Mouse (Mus musculus) heart, adult 2 months (tissue): ENCODE results near the gene Olfr153. TPM values are rescaled to one million over a fixed set of nuclear protein-coding genes. Genes with fewer than 3 reads are reported as not detected.
"Not testable (repeated sequence)": the region's sequence is repeated elsewhere in the genome, so short reads cannot be mapped to it uniquely, and the experiment has no call there.

Experiments used
- DNase-seq, 2 experiments: peaks; one replicate each; pipeline ENCODE4 v3.0.0; 2021
- H3K27ac ChIP-seq: fragments of 200-600 bp; 2 replicates; pipeline ENCODE4 v1.8.1; 2022
- H3K27me3 ChIP-seq: fragments of 200-500 bp; 2 replicates; pipeline ENCODE4 v1.6.1; 2012; ENCODE audit warnings: mild to moderate bottlenecking, low read length, inconsistent platforms, mixed read lengths; ENCODE audit not compliant: control insufficient read depth, insufficient read depth
- H3K36me3 ChIP-seq: fragments of 200-500 bp; 2 replicates; pipeline ENCODE4 v1.6.1; 2012; ENCODE audit warnings: low read length, inconsistent platforms; ENCODE audit not compliant: control insufficient read depth, insufficient read depth
- H3K4me1 ChIP-seq: fragments of 200-500 bp; 2 replicates; pipeline ENCODE4 v1.6.1; 2011; ENCODE audit warnings: low read length; ENCODE audit not compliant: control insufficient read depth, insufficient read depth
- H3K4me3 ChIP-seq: fragments of 200-600 bp; 2 replicates; pipeline ENCODE4 v1.8.1; 2022
- H3K79me2 ChIP-seq: fragments of 200-500 bp; replicated peaks from 2 replicates; pipeline ENCODE4 v1.6.1; 2012; ENCODE audit warnings: mild to moderate bottlenecking, inconsistent platforms, low read length, moderate library complexity, mixed read lengths; ENCODE audit not compliant: control insufficient read depth, insufficient read depth
- H3K9ac ChIP-seq: fragments of 200-500 bp; 2 replicates; pipeline ENCODE4 v1.6.1; 2012; ENCODE audit warnings: low read depth, mild to moderate bottlenecking, control low read depth, inconsistent platforms, low read length, mixed read lengths
- CTCF ChIP-seq: fragments of 200-600 bp; IDR thresholded peaks from 2 replicates; pipeline ENCODE4 v1.8.1; 2022; ENCODE audit warnings: antibody characterized with exemption, mild to moderate bottlenecking, moderate library complexity
- EP300 ChIP-seq: fragments of 200-500 bp; IDR thresholded peaks from 2 replicates; pipeline ENCODE4 v1.6.1; 2011; ENCODE audit warnings: low read depth, low read length, control low read depth; ENCODE audit not compliant: insufficient read depth
- POLR2A ChIP-seq: fragments of 200-500 bp; IDR thresholded peaks from 2 replicates; pipeline ENCODE4 v1.6.1; 2011; ENCODE audit warnings: mild to moderate bottlenecking, low read depth, low read length, control low read depth; ENCODE audit not compliant: insufficient read depth
- WGBS: fragments of 180-500 bp; shearing (Covaris S2); methylation state at CpG from one replicate; pipeline ENCODE4 v1.1.7; 2018; 5-methylcytosine and 5-hydroxymethylcytosine counted together
- intact Hi-C: fragments of 180-260 bp; cut with DNase I; formaldehyde crosslinking; loops from one replicate; pipeline ENCODE4 v1.15.1; 2025
- polyA plus RNA-seq: library from polyadenylated mRNA; depleted of rRNA; stranded (reverse); fragments of >200 nt; gene quantifications from 2 replicates; pipeline ENCODE4 v1.2.3, GENCODE M21; 2012; rRNA removed
- total RNA-seq, 2 experiments: library from RNA; stranded (reverse); gene quantifications; 2 replicates each; pipeline ENCODE4 v1.2.3; 2021

Olfr153 gene
- total and polyA plus RNA-seq, 3 experiments: 0.08 TPM; not detected in 2

- Histone ChIP-seq H3K79me2 (no peaks in the 10 kb centered on the region), H3K27ac (no peak overlapping the region), H3K9ac (no peak overlapping the region), H3K36me3 (no peaks in the 10 kb centered on the region), H3K4me3 (no peak overlapping the region), H3K4me1 (no peaks in the 10 kb centered on the region), H3K27me3 (no peaks in the 10 kb centered on the region)
- no peak for DNase-seq
- no peak for TF ChIP-seq EP300
- no peak for TF ChIP-seq POLR2A
- TF ChIP-seq CTCF: no peak
- WGBS: 74% methylated on average over 3 of the region's 3 CpGs
- intact Hi-C loops: no loop called here
Observed at GRCm38 (mm10) chr2:87516581-87516980, 15.0 kb upstream of the Olfr153 start.

DNA sequence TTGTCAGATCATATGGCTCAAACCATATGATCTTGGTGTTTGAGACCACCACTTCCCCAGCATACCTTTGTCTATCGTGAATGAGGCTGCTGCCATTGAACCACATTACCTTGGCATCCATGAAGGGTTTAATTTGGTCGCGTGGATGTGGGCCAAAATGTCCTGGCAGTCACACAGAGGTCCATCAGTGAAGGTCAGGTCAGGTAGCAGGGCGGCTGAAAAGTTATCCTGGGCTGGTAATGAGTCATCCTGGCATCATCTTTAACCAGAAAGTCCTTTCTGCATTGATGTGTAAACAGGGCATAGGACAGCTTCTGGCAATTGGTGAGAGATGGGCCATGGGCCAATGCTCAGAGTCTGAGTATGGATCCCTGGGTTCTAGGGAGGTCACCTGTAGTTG, 10.9 kb upstream of the Olfr153 start:
- Histone ChIP-seq H3K4me3 (no peak overlapping the region), H3K27me3 (no peaks in the 10 kb centered on the region), H3K27ac (no peak overlapping the region), H3K9ac (no peak overlapping the region), H3K79me2 (no peaks in the 10 kb centered on the region), H3K36me3 (no peaks in the 10 kb centered on the region), H3K4me1 (no peaks in the 10 kb centered on the region)
- no peak for TF ChIP-seq POLR2A
- TF ChIP-seq EP300: no peak
- no peak for TF ChIP-seq CTCF
- intact Hi-C loops: no loop called here
- WGBS: 59% methylated on average over 4 of the region's 4 CpGs
- peak; percentile 43 to 53 for DNase-seq

DNA sequence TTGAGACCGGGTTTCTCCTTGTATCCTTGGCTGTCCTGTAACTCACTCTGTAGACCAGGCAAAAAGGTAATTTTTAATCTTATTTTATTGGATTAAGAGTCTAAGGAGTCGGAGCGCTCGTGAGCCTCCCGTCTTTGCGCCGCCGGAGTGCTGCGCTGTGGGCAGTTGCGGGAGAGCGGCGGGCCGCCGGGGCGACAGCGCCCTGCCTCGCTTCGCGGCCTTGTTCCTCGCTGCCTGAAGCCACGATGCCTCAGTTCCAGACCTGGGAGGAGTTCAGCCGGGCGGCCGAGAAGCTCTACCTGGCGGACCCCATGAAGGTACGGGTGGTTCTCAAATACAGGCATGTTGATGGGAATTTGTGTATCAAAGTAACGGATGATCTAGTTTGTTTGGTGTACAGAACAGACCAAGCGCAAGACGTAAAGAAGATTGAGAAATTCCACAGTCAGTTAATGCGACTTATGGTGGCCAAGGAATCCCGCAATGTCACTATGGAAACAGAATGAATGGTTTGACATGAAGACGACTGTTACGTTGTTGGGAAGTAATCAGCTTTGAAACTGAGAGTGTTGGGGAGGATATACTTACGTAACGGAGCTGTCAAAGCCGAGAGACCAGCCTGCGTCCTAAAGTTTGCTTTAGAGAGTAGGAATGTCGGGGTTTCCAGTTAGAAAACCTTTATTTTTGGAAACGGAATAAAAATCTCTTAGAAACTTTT, 5.5 kb upstream of the Olfr153 start:
- H3K27ac ChIP-seq, H3K79me2 ChIP-seq, H3K27me3 ChIP-seq, H3K9ac ChIP-seq, H3K4me1 ChIP-seq, H3K36me3 ChIP-seq, H3K4me3 ChIP-seq, DNase-seq, intact Hi-C loops: not testable (repeated sequence)
- WGBS: 45% methylated on average over 39 of the region's 39 CpGs

- no peak for DNase-seq
- WGBS: 52% methylated on average over 2 of the region's 2 CpGs
- Histone ChIP-seq H3K79me2 (no peaks in the 10 kb centered on the region), H3K27ac (no peak overlapping the region), H3K4me1 (no peaks in the 10 kb centered on the region), H3K9ac (no peak overlapping the region), H3K4me3 (no peak overlapping the region), H3K36me3 (no peaks in the 10 kb centered on the region), H3K27me3 (no peaks in the 10 kb centered on the region)
- intact Hi-C loops: no loop called here
- TF ChIP-seq EP300: no peak
- TF ChIP-seq POLR2A: no peak
- TF ChIP-seq CTCF: no peak
Observed at GRCm38 (mm10) chr2:87534826-87535225, 3.2 kb downstream of the Olfr153 start.

DNA sequence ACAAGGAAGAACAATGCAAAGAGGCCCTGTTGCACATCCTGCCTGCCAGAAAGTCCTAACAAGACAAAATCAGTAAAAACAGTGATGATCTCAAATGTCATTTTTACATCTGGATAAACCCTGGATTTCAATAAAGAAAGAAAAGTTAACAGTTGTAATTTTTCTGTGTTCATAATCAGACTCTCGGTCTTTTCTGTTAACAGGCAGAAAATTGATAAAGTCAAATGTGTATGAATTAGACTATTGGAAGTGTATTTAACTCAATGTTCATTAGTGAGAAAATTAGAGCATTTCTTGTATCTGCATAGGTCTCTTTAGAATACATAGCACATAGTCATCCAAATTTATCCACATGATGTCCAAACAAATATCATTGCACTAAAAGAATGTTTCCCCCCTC, 13.8 kb downstream of the Olfr153 start, which contains the start of gene Olfr1128:
TSS of gene Olfr1128 (minus strand) at position 101 of the 400 bp plus-strand sequence.
- H3K79me2 ChIP-seq: no peaks in the 10 kb centered on the region
- intact Hi-C loops: no loop called here
- no peak within 1 kb of the TSS for H3K9ac ChIP-seq
- H3K4me1 ChIP-seq: no peaks in the 10 kb centered on the region
- WGBS: 65% methylated on average over 1 of the region's 1 CpGs
- no peak within 1 kb of the TSS for H3K27ac ChIP-seq
- no peaks in the 10 kb centered on the region for H3K36me3 ChIP-seq
- H3K4me3 ChIP-seq: no peak within 1 kb of the TSS
- DNase-seq: no peak
- no peaks in the 10 kb centered on the region for H3K27me3 ChIP-seq
- TF ChIP-seq CTCF: no peak
- no peak for TF ChIP-seq POLR2A
- no peak for TF ChIP-seq EP300

GRCm38 (mm10) chr2:87573602-87574001, 42.0 kb downstream of the Olfr153 start, which contains the start of gene Olfr1129:
TSS of gene Olfr1129 (plus strand) at chr2:87573902.
- H3K36me3 ChIP-seq, H3K9ac ChIP-seq, H3K4me1 ChIP-seq, H3K4me3 ChIP-seq, H3K27ac ChIP-seq, intact Hi-C loops, H3K79me2 ChIP-seq, DNase-seq, H3K27me3 ChIP-seq: not testable (repeated sequence)
- WGBS: 42% methylated on average over 1 of the region's 1 CpGs

Other genes starting within 250 kb of the Olfr153 start
- gene Olfr1118, start 224.2 kb upstream of the Olfr153 start, total RNA-seq: not detected
- not detected in 2 replicates for gene Olfr1118, start 224.2 kb upstream of the Olfr153 start, polyA plus RNA-seq
- not detected for gene Olfr1120, start 177.0 kb upstream of the Olfr153 start, total RNA-seq
- not detected in 2 replicates for gene Olfr1120, start 177.0 kb upstream of the Olfr153 start, polyA plus RNA-seq
- not detected for gene Olfr1121, start 161.9 kb upstream of the Olfr153 start, total RNA-seq
- not detected in 2 replicates for gene Olfr1121, start 161.9 kb upstream of the Olfr153 start, polyA plus RNA-seq
- not detected for gene Olfr1122, start 145.9 kb upstream of the Olfr153 start, total RNA-seq
- gene Olfr1122, start 145.9 kb upstream of the Olfr153 start, polyA plus RNA-seq: not detected in 2 replicates
- not detected for gene Olfr1123, start 115.2 kb upstream of the Olfr153 start, total RNA-seq
- not detected in 2 replicates for gene Olfr1123, start 115.2 kb upstream of the Olfr153 start, polyA plus RNA-seq
- gene Olfr1124, start 101.5 kb upstream of the Olfr153 start, total RNA-seq: not detected
- gene Olfr1124, start 101.5 kb upstream of the Olfr153 start, polyA plus RNA-seq: not detected in 2 replicates
- gene Olfr1126, start 77.8 kb upstream of the Olfr153 start, total RNA-seq: not detected
- gene Olfr1126, start 77.8 kb upstream of the Olfr153 start, polyA plus RNA-seq: not detected in 2 replicates
- gene Pramel7, start 34.7 kb upstream of the Olfr153 start, total RNA-seq: not detected
- gene Pramel7, start 34.7 kb upstream of the Olfr153 start, polyA plus RNA-seq: not detected in 2 replicates
- not detected for gene Pramel6, start 25.2 kb upstream of the Olfr153 start, total RNA-seq
- not detected in 2 replicates for gene Pramel6, start 25.2 kb upstream of the Olfr153 start, polyA plus RNA-seq
- not detected for gene Olfr1128, start 13.7 kb downstream of the Olfr153 start, total RNA-seq
- not detected in 2 replicates for gene Olfr1128, start 13.7 kb downstream of the Olfr153 start, polyA plus RNA-seq
- gene Olfr1129, start 42.1 kb downstream of the Olfr153 start, total RNA-seq: not detected
- gene Olfr1129, start 42.1 kb downstream of the Olfr153 start, polyA plus RNA-seq: not detected in 2 replicates
- gene Olfr1130, start 74.4 kb downstream of the Olfr153 start, total RNA-seq: not detected
- gene Olfr1130, start 74.4 kb downstream of the Olfr153 start, polyA plus RNA-seq: not detected in 2 replicates
- not detected for gene Olfr1131, start 95.3 kb downstream of the Olfr153 start, total RNA-seq
- not detected in 2 replicates for gene Olfr1131, start 95.3 kb downstream of the Olfr153 start, polyA plus RNA-seq
- not detected for gene Olfr1132, start 105.7 kb downstream of the Olfr153 start, total RNA-seq
- gene Olfr1132, start 105.7 kb downstream of the Olfr153 start, polyA plus RNA-seq: not detected in 2 replicates
- gene Olfr1133, start 115.6 kb downstream of the Olfr153 start, total RNA-seq: not detected
- gene Olfr1133, start 115.6 kb downstream of the Olfr153 start, polyA plus RNA-seq: not detected in 2 replicates
- not detected for gene Olfr1134, start 126.7 kb downstream of the Olfr153 start, total RNA-seq
- not detected in 2 replicates for gene Olfr1134, start 126.7 kb downstream of the Olfr153 start, polyA plus RNA-seq
- not detected for gene Olfr1135, start 141.9 kb downstream of the Olfr153 start, total RNA-seq
- not detected in 2 replicates for gene Olfr1135, start 141.9 kb downstream of the Olfr153 start, polyA plus RNA-seq
- not detected for gene Olfr1136, start 162.2 kb downstream of the Olfr153 start, total RNA-seq
- not detected in 2 replicates for gene Olfr1136, start 162.2 kb downstream of the Olfr153 start, polyA plus RNA-seq
- gene Olfr1137, start 181.4 kb downstream of the Olfr153 start, total RNA-seq: not detected
- gene Olfr1137, start 181.4 kb downstream of the Olfr153 start, polyA plus RNA-seq: not detected in 2 replicates
- gene Olfr1138, start 208.2 kb downstream of the Olfr153 start, total RNA-seq: not detected
- gene Olfr1138, start 208.2 kb downstream of the Olfr153 start, polyA plus RNA-seq: not detected in 2 replicates
- not detected for gene Olfr1140, start 212.0 kb downstream of the Olfr153 start, total RNA-seq
- not detected in 2 replicates for gene Olfr1140, start 212.0 kb downstream of the Olfr153 start, polyA plus RNA-seq
- gene Olfr1141, start 222.2 kb downstream of the Olfr153 start, total RNA-seq: not detected
- not detected in 2 replicates for gene Olfr1141, start 222.2 kb downstream of the Olfr153 start, polyA plus RNA-seq
- gene Olfr152, start 247.7 kb downstream of the Olfr153 start, total RNA-seq: not detected
- gene Olfr152, start 247.7 kb downstream of the Olfr153 start, polyA plus RNA-seq: not detected in 2 replicates